Mouse (Mus musculus): ENCODE results near the gene Ermap. TPM values are rescaled to one million over a fixed set of nuclear protein-coding genes. Genes with fewer than 3 reads are reported as not detected.

Gene Ermap
- total RNA-seq, 2 experiments from 2014 or later: 0.40 to 0.54 TPM

GRCm38 (mm10) chr4:119131189-119131910 is 58.5 kb downstream of the Ermap start:
- intact Hi-C loops (cut with DNase I): no loop called here
- Histone ChIP-seq H3K4me3 (no peak overlapping the region), H3K27ac (no peak overlapping the region)
- no peak for DNase-seq (ENCODE audit: extremely low spot score in 1 of 2, low spot score in 2 of 2)
- TF ChIP-seq CTCF (IDR thresholded peaks at IDR 0.05): no peak

- Histone ChIP-seq H3K4me3 (no peak overlapping the region), H3K27ac (no peak overlapping the region)
- no peak for TF ChIP-seq CTCF (IDR thresholded peaks at IDR 0.05)
- DNase-seq (ENCODE audit: extremely low spot score in 1 of 2, low spot score in 2 of 2): no peak
- intact Hi-C loops (cut with DNase I): no loop called here
Measured at GRCm38 (mm10) chr4:119129096-119129495, 60.7 kb downstream of the Ermap start.

GRCm38 (mm10) chr4:119128547-119128946 is 61.3 kb downstream of the Ermap start:
- intact Hi-C loops (cut with DNase I): no loop called here
- no peak for DNase-seq (ENCODE audit: extremely low spot score in 1 of 2, low spot score in 2 of 2)
- H3K27ac ChIP-seq: no peak overlapping the region; the same call in 1 of the 2 replicates

GRCm38 (mm10) chr4:119127229-119127628 is 62.6 kb downstream of the Ermap start:
- intact Hi-C loops (cut with DNase I): no loop called here
- no peak for DNase-seq (ENCODE audit: extremely low spot score in 1 of 2, low spot score in 2 of 2)
- H3K27ac ChIP-seq: no peak overlapping the region
- TF ChIP-seq CTCF (IDR thresholded peaks at IDR 0.05): no peak
- H3K4me3 ChIP-seq: no peak overlapping the region

More at GRCm38 (mm10) chr4:119128547-119128946, 61.3 kb downstream of the Ermap start:
- no peak for TF ChIP-seq CTCF (IDR thresholded peaks at IDR 0.05)
- no peak overlapping the region for H3K4me3 ChIP-seq

- no peak overlapping the region for H3K27ac ChIP-seq
- intact Hi-C loops (cut with DNase I): no loop called here
- H3K4me3 ChIP-seq: no peak overlapping the region
- TF ChIP-seq CTCF (IDR thresholded peaks at IDR 0.05): no peak
- DNase-seq (ENCODE audit: extremely low spot score in 1 of 2, low spot score in 2 of 2): no peak
Measured at GRCm38 (mm10) chr4:119125577-119126270, 64.1 kb downstream of the Ermap start.

Small RNA genes lying within 50 kb of the gene (microRNA-seq; reads per million reads assigned to microRNA genes)
- 0 reads per million in 2 experiments for gene Mir1957a

Other genes with a start within 250 kb of the Ermap start
- gene Lao1, start 228.4 kb downstream of the Ermap start, total RNA-seq (2021): under 1 TPM in 1 of 2 experiments, not detected in 1; 0.23 TPM
- 100 to 1,000 TPM in 1 of 2 experiments, 10 to 100 TPM in 1; 92.2 to 127 TPM for gene Slc2a1, start 81.3 kb downstream of the Ermap start, total RNA-seq (2021)
- 1 to 10 TPM; 7.5 to 7.8 TPM for gene Zfp691, start 15.8 kb downstream of the Ermap start, total RNA-seq (2021)
- gene Svbp, start 5.3 kb upstream of the Ermap start, total RNA-seq (2021): 10 to 100 TPM; 15.1 to 17.2 TPM
- gene Tmem269, start 28.2 kb upstream of the Ermap start, total RNA-seq (2021): under 1 TPM; 0.44 to 0.57 TPM
- 10 to 100 TPM; 28.5 to 30.4 TPM for gene AU022252, start 42.7 kb upstream of the Ermap start, total RNA-seq (2021)
- gene P3h1, start 42.9 kb upstream of the Ermap start, total RNA-seq (2021): 1 to 10 TPM; 8.0 to 8.9 TPM
- under 1 TPM; 0.18 to 0.30 TPM for gene Cldn19, start 65.4 kb upstream of the Ermap start, total RNA-seq (2021)
- 100 to 1,000 TPM; 191 to 223 TPM for gene Ybx1, start 104.6 kb upstream of the Ermap start, total RNA-seq (2021)
- 10 to 100 TPM; 14.1 to 20.8 TPM for gene Ppih, start 130.5 kb upstream of the Ermap start, total RNA-seq (2021)
- gene Ccdc30, start 225.5 kb upstream of the Ermap start, total RNA-seq (2021): 10 to 100 TPM; 19.6 to 20.8 TPM
- 1 to 10 TPM; 5.7 to 7.0 TPM for gene Ppcs, start 232.4 kb upstream of the Ermap start, total RNA-seq (2021)
- under 1 TPM; 0.30 to 0.36 TPM for gene Zmynd12, start 232.8 kb upstream of the Ermap start, total RNA-seq (2021)

Measured in left cerebral cortex, adult 2 months (tissue).